Mouse (Mus musculus) left cerebral cortex, adult 8-10 months (tissue): Measurements from ENCODE around the gene Scn3b. TPM values are rescaled to one million over a fixed set of nuclear protein-coding genes. Genes with fewer than 3 reads are reported as not detected.

ENCODE experiments used
- DNase-seq, 2 experiments: peaks; one replicate each; pipeline ENCODE4 v3.0.0; 2022; ENCODE audit warnings: low spot score in 2 of 2
- total RNA-seq, 4 experiments: library from RNA; stranded (reverse); gene quantifications; 2 replicates each; pipeline ENCODE4 v1.2.4; 2022

Gene Scn3b
- total RNA-seq, 4 experiments from 2014 or later, result 88.1 to 117 (median 98.7) TPM

DNA sequence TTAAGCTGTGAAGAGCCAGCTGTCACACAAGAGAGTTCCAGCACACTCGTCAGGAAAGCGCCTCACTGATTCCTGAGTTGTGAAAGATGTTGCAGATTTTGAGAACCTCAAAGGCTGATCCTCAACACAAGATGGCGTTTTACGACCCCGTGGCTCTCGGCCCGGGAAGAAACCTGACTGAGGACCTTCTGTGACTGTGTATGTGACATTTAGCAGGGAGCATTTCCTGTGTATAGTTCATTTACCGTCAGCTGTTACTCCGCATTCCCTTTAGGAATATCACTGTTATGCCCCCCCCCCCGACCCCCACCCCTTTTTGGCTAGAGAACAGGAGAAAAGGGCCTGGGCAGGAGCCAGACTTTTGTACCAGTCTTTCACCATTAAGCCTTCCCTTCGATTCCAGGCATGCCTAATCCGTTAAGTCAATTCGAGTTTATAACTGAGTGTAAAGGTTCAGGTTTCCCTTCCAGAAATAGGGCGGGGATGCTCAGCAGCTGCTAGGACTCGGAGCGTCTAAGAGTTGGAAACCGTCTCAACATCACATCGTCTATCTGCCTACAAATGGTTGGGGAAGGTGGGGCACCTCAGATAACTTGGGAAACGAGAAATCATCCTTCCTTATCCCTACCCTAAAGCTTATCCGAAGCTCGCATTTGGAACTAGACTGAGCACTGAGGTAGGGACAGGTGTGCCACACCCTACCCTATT is 823 bp upstream of the Scn3b start:
- DNase-seq, result no peak

DNA sequence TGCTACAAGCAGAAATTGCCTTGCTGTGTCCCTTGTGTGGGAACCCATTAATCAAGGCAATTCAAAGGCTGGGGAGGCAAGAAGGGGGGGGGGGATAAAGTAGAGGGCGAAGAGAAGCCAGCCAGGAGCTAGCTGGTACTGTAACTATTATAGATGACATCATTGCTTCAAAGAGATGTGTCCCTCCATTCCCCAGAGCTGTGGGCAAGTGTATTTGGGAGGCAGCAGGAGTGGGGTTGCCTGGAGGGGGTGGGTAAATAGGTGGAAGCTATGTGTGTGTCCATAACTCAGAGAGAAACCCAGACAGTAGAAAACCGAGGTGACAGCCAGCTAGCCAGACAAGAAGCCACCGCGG is 292 bp upstream of the Scn3b start:
- no peak for DNase-seq

DNA sequence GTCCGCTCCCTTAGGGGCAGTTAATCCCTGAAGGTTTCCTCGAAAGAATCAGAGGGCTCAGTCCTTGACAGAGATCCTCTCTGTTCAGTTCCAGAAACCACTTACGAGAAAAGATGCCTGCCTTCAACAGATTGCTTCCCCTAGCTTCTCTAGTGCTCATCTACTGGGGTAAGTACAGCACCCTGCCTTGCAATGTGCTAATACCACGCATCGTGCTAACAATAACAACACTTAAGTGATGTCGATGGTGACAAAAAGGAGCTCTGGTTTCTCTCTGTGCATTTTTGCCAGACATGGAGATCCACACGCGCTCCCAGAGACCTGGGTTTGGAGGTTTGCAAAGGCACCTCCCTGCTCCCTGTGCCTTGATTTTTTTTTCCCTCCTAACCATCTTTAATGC is 863 bp downstream of the Scn3b start:
- no peak for DNase-seq

DNA sequence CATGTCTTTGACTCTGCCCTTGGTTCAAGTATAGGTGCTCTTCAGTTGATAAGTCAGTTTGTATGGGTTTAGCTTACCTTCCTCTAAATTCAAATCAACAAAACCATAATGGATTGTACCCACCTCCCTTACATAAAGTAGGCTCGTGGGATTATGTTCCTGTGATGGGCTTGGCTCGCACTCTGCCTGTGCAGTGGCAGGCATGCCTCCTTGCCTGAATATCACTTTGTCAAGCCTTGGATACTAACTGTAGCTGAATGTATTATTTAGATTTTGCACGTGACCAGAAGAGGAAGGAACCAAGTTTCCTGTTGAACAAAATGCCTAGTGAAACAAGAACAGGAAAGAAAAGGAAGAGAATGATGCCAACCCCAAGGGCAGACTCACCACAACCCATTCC is 2.1 kb downstream of the Scn3b start:
- no peak for DNase-seq

DNA sequence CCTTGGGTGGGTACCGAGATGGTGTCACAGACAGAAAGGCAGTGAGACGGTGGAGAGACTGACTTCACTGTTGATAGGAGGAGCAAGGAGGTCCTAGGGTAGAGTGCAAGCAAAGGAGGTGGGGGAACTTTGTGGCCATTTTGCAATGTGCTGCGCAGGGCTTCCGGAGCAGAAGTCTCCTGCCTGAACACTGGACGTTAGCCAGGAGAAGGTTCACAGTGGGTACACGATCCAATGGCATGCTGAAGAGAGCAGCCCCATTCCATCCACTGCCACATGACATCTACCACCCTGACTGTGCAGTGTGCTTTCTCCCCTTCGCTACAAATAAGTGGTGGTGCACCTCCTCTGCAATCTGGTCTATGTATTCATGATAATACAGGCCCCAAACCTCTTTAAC is 3.8 kb downstream of the Scn3b start:
- no peak for DNase-seq

DNA sequence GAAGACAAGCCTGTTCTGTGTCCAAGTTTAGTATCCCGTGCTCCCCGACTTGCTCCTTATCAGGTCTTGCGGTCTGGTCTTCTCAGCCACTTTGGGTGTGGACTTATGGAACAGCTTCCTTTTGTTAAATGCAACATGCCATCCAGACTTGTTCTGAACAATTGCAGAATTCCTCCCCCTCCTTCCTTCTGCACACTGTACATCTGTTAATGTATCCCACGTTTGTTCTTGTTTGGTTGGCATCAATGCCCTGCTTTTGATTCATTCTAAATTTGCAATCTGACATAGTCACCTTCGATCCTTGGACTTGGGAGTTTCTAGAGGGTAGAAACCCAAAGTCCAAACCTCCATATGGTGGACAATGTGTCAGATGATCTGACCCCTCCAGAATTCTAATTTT is 6.9 kb downstream of the Scn3b start:
- no peak for DNase-seq

DNA sequence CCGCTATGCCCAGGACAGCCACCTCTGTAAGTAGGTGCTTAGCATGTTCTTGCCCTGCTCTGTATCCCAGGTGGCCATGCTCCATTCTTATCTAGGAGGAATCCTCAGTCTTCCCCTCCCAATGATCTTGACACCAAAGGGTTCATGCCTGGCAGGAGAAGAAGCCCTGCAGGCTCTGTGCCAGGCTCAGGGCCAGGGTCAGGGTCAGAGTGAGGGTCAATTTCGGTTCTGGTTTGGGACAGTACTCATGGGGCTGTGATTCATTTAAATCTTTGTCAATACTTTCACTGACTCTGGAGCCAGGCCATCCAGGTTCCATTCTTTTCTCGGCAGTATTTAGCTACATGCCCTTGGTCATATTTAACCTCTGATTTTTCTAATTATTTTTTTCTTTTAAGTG is 8.7 kb downstream of the Scn3b start:
- DNase-seq, result no peak

DNA sequence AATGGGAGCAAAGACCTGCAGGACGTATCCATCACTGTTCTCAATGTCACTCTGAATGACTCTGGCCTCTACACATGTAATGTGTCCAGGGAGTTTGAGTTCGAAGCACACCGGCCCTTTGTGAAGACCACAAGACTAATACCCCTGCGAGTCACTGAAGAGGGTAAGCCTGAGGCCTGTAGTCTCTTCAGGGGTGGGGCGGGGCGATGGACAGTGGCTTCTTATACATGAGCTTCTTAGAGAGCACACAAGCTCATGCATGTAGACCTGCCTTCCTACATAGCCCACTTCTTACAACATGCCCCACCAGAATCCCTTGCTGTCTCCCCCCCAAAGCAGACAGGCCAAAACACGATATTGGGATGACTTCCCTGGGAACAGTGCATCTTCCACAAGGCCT is 10.4 kb downstream of the Scn3b start:
- DNase-seq, result no peak

DNA sequence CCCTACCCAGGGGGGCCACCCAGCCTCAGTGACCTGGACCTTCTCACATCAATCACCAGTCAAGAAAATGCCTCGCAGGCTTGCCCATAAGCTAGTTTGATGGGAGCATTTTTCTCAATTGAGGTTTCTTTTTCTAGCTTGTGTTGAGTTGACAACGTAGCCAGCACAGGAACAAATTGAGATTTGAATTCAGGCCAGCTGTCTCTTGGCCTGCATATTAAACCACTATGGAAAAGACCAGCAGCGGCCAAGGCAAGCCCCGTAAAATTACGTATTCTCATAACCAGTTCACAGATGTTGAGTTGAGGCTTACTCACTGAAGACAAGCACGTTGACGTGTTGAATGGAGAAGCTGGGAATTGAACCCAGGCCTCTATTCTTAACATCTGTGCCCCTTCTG is 14.0 kb downstream of the Scn3b start:
- DNase-seq, result no peak

DNA sequence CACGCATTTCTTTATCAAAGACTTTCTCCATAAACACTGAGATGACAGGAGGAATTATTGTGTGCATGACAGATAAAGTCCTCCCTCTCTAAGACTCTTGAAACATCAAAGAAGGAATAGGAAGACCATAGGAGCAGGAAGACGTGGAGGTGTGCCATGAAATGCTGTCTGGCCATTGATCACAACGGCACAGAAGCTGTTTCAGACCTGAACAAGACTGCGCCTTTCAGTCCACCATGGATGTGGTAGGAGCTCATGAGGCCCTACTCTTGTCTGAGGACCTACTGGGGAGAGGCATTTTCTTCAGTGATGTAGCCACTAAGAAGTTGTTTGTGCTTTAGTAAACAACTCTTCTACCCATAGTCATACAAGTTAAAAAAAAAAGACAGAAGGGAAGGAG is 23.5 kb downstream of the Scn3b start:
- DNase-seq, result no peak

DNA sequence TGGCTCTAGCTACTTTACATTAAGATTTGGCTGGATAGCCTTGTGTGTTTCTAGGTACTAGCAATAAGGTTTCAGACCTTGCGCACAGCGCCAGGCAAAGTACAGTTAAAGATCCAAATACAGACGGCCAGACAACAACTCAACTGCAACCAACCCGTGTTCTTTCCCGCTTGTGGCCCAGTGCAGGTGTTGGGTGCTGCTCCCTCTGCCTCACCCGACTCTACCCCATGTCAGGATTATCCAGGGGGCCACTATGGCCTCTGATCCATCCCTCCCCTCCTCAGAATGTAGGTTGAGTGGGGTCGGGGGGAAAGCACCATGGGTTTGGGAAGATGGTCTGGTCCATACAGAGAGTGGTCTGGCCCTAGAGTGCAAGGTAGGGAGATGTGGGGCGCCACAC is 24.3 kb downstream of the Scn3b start:
- DNase-seq, result no peak

DNA sequence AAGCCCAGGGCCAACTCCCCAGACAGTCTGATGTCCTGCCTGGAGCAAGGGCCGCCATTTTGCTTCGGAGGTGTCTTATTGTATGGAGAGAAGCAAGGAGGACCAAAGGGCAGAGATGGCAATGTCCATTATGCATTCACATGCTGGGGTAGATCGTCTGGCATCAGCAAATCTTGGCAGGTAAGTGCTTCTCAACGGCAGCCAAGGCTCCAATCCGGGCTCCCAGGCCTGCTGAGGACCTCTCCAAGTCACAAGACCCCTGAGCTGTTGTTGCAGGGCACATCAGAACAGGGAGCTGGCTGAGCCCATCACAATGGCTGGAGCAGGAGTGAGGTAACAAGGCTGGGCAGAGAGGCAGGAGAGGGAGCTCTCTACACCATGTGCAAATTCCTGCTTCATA is 24.7 kb downstream of the Scn3b start:
- no peak for DNase-seq

DNA sequence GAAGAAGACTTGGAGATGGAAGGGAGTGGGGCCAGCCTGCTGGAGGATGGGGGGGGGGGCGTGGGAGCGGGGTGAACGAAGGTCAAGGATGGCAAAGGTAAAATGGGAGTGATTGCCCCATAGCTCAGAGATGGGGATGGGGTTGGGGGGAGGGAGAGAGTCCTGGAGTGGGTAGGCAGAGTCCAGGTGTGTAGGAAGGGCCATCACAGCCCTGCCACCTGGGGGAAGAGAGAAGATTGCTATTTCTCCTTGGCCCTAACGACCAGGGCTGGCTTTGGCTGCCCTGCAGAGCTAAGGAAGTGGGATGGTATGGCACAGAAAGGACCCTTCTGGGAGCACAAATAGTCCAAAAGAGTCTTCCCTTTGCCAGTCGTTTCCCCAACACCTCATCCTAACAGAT is 25.2 kb downstream of the Scn3b start:
- DNase-seq, result no peak

DNA sequence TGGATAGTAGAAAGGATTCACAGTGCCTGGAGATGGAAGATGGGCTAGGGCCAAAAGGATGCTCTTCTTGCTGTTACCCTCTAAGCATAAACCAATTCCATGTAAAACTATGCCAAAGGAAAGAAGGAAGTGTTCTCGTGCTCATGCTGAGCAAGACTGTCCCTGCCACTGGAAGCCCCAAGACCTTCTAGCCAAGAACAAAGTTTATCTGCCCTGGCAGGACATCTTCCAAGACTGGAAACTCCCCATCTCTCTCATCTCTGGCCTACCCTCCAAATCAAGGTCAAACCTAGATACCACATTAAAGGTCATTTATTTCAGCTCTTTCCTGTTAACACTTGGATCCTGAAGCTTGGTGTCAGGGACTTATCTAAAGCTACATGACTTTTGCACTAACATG is 25.8 kb downstream of the Scn3b start:
- DNase-seq, result no peak

DNA sequence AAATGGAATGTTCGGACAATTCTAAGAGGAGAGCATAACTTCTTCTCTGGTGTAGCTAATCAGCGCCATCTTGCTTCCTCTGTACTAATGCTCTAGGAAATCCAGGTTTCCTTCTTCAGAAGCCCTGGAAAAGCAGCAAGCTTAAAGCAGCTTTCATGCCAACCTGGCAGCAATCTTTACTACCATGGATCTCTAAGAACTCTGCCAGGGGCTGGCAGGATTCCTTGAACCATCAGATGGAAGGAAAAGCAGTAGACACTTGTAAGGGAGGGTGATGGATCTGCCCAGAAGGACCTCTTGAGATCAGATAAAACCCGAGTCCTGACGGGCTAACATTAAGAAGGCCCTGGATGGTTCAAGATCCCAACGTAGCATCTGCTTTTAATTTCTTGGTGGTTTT is 27.2 kb downstream of the Scn3b start:
- DNase-seq, result no peak

DNA sequence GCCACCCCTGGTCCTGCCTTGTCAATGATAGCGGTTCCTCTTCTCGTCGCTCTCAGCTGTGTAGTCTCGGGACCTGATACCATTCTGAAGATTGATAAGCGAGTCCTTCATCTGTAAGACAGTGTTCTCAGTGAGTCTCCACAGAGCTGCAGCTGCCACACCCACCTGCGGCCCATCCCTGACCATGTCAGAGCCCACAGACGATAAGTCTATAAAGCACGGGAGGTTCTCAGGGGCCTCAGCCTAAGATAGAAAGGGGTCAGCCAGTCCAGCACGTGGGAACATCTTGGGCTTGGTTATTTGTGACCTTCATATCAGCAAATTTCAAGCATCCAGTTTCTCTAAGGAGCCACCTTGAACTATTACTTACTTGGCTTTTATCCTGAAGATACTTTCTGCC is 29.0 kb downstream of the Scn3b start:
- DNase-seq, result no peak

DNA sequence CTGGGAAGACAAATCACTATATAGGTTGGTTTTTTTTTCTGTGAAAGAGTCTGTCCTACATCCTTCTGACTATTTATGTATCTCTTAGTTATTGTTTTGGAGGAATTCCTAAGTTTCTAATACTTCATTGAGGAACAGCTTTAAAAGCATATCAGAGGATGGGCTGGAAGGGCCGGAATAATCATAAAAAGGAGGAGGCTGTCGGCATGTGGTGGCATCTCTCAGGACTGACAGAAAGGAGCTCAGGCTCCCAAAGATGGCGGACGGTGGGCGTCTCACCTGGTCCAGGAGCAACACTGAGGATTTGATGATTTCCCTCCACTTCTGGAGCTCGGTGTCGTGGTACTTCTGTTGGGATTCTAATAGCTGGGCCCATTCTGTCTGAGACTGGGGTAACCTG is 30.3 kb downstream of the Scn3b start:
- no peak for DNase-seq

DNA sequence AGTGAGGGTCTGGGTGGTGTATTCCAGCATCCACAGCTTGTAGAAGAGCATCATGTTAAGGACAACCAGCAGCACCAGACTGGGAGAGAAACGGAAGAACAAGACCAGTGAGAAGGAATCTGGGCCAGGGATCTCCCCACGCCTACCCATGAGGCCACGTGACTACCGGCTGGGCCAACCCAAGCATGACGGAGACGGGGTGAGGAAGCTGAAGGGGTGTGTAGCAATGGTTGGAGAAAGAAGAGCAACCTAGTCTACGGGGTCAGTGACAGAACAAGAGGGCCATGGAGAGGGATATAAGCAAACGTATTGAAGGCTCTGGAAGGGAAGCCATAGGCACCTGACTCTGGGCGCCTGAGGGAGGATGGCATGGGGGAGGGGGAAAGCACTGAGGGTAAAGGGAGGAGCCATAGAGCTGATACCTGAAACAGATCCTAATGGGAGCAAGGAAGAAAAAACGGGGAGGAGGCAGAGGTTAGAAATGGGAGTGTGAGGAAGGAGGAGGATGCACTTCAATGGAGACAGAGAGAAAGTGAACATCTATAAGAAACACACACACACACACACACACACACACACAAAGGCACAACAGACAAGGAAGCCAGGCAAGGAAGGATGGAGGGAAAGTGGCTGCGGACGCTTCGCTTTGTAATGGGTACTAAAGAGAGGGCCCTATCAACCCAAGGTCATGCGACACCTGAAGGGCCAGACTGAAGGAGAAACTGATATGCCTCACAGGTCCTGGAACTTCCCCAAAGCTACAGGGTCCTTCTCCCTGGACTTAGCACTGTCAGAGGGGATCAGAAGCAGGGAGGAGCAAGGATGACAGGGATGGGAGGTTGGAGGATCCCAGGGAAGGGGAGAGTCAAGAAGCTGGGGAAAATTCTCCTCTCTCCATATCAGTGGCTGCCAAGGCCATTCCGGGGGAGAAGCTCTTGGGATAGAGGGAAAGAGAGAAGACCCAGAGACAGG is 31.3 kb downstream of the Scn3b start:
- no peak for DNase-seq

DNA sequence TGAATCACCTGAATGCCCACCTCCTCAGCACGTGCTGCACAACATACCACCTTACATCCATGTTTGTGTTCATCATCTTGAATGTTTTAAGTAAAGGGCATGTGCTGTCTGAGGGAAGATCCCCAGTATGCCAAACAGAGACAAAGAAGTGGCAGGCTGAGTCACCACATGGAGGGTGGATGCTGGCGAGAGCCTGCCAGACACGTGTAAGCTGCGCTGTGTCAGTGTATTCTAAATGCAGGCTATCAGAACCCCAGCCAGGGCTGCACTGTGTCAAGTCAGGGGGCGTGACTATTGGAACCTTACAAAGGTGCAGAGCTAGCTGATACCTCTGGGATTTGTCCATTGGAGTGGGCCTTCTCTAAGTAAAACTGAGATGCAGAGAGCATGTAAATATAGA is 32.5 kb downstream of the Scn3b start:
- DNase-seq, result no peak

DNA sequence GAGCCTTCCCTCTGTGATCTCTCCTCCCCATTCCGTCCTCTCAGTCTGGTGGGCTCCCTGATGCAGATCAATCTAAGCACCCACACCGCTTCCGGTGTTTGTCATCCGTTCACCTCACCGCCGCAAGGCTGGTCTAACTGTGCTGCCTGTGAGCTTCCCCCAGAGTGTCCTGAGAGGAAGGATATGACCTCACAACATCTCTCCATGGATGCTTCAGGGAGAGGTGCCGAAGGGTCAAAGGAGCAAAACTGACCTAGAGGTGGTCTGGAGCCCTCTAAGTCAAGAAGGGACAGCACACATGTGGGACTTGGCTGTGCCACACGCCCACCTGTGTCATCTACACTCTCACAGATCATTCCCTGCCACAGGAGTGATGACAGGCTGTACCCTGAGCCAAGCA is 33.4 kb downstream of the Scn3b start:
- no peak for DNase-seq

DNA sequence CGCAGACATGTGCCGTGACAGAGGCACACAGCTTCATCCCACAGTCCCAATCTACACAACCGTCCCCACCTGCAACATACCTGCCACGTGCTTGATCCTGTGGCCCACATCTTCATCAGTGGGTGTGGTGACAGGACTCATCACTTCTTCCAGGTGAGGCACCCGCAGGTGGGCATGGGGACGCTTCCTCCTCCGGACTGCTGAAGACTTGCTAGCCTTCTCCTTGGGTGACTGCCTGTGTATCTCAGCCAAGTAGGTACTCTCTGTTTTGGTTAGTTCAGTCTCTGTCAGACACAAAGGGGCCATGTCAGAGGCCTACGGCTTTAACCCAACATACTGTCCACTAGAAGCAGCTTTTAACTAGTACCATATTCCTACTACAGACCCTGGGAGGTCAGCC is 35.2 kb downstream of the Scn3b start:
- no peak for DNase-seq

DNA sequence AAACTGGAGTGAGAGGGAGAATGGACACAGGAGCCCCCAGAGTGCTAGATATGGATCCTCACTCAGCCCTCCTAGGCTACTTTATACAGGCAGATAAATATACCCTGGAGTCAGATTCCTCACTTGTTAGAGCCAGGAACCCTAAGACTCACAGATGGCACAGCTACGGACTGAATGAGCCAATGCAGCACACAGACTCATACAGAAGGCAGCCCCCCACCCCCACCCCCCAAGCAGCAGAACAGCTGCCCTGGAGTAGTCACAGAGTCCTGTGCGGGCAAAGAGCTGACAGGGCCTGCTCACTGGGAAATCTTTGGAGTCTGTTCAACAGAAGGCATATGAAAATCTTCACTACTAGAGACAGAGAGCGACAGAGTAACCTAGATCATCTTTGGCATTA is 38.3 kb downstream of the Scn3b start:
- no peak for DNase-seq

DNA sequence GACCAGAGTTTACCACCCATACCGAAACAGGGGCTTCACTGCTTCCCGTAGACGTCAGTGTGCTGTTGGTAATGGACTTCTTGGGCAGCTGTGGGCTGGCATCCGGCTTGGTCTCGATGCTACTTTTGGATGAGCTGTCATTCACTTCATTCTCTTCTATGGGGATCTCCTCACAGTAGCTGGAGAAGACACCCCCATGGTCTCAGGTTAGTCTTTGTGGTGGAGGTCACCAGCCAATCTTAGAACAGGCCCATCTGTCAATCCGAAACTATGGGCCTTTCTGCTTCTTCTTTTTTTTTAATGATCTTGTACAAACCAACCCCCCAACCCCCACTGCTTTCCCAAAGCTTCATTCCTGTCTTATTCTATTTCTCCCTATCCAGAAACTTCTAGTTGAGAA is 40.9 kb downstream of the Scn3b start:
- no peak for DNase-seq
